Mouse (Mus musculus): ENCODE results near the gene Pam16.
A peak's percentile ranks its signal among the peaks of the same experiment; 100 is the strongest.

Pam16 gene

GRCm38 (mm10) chr16:4613736-4614135 is 11.1 kb downstream of the Pam16 start:
- DNase-seq (ENCODE audit: low read depth in 2 of 2, low spot score in 2 of 2), result no peak

- no peak for DNase-seq (ENCODE audit: low read depth in 2 of 2, low spot score in 2 of 2)
Measured at GRCm38 (mm10) chr16:4611676-4612075, 13.1 kb downstream of the Pam16 start.

GRCm38 (mm10) chr16:4611193-4611592 is 13.6 kb downstream of the Pam16 start:
- DNase-seq (ENCODE audit: low read depth in 2 of 2, low spot score in 2 of 2), result no peak

- no peak for DNase-seq (ENCODE audit: low read depth in 2 of 2, low spot score in 2 of 2)
Measured at GRCm38 (mm10) chr16:4608532-4609059, 16.2 kb downstream of the Pam16 start.

- peak; percentile 80 to 82 for DNase-seq (ENCODE audit: low read depth in 2 of 2, low spot score in 2 of 2)
Measured at GRCm38 (mm10) chr16:4607818-4608531, 16.8 kb downstream of the Pam16 start.

GRCm38 (mm10) chr16:4606431-4607084 is 18.2 kb downstream of the Pam16 start:
- no peak for DNase-seq (ENCODE audit: low read depth in 2 of 2, low spot score in 2 of 2)

- no peak for DNase-seq (ENCODE audit: low read depth in 2 of 2, low spot score in 2 of 2)
Measured at GRCm38 (mm10) chr16:4605514-4606131, 19.2 kb downstream of the Pam16 start.

GRCm38 (mm10) chr16:4604293-4604837 is 20.4 kb downstream of the Pam16 start:
- no peak for DNase-seq (ENCODE audit: low read depth in 2 of 2, low spot score in 2 of 2)

- no peak for DNase-seq (ENCODE audit: low read depth in 2 of 2, low spot score in 2 of 2)
Measured at GRCm38 (mm10) chr16:4603453-4603837, 21.3 kb downstream of the Pam16 start.

GRCm38 (mm10) chr16:4602766-4603452 is 21.9 kb downstream of the Pam16 start:
- DNase-seq (ENCODE audit: low read depth in 2 of 2, low spot score in 2 of 2), result no peak

- no peak for DNase-seq (ENCODE audit: low read depth in 2 of 2, low spot score in 2 of 2)
Measured at GRCm38 (mm10) chr16:4602189-4602588, 22.6 kb downstream of the Pam16 start.

- DNase-seq (ENCODE audit: low read depth in 2 of 2, low spot score in 2 of 2), result no peak
Measured at GRCm38 (mm10) chr16:4600701-4601310, 24.0 kb downstream of the Pam16 start.

- no peak for DNase-seq (ENCODE audit: low read depth in 2 of 2, low spot score in 2 of 2)
Measured at GRCm38 (mm10) chr16:4599616-4600015, 25.2 kb downstream of the Pam16 start.

GRCm38 (mm10) chr16:4598891-4599543 is 25.8 kb downstream of the Pam16 start:
- no peak for DNase-seq (ENCODE audit: low read depth in 2 of 2, low spot score in 2 of 2)

- DNase-seq (ENCODE audit: low read depth in 2 of 2, low spot score in 2 of 2), result no peak
Measured at GRCm38 (mm10) chr16:4598041-4598440, 26.7 kb downstream of the Pam16 start.

GRCm38 (mm10) chr16:4597296-4597695 is 27.5 kb downstream of the Pam16 start:
- no peak for DNase-seq (ENCODE audit: low read depth in 2 of 2, low spot score in 2 of 2)

GRCm38 (mm10) chr16:4596836-4597235 is 28.0 kb downstream of the Pam16 start:
- no peak for DNase-seq (ENCODE audit: low read depth in 2 of 2, low spot score in 2 of 2)

GRCm38 (mm10) chr16:4596141-4596728 is 28.6 kb downstream of the Pam16 start:
- no peak for DNase-seq (ENCODE audit: low read depth in 2 of 2, low spot score in 2 of 2)

GRCm38 (mm10) chr16:4595527-4595963 is 29.2 kb downstream of the Pam16 start:
- no peak for DNase-seq (ENCODE audit: low read depth in 2 of 2, low spot score in 2 of 2)

All from CD8-positive naive resting alpha-beta T cell, adult 2 months (primary cell).